Mouse (Mus musculus): ENCODE data around the gene Bdnf. TPM values are rescaled to one million over a fixed set of nuclear protein-coding genes. Genes with fewer than 3 reads are reported as not detected.

Bdnf gene
- polyA plus RNA-seq, 1 experiment, result 10.3 TPM

DNA sequence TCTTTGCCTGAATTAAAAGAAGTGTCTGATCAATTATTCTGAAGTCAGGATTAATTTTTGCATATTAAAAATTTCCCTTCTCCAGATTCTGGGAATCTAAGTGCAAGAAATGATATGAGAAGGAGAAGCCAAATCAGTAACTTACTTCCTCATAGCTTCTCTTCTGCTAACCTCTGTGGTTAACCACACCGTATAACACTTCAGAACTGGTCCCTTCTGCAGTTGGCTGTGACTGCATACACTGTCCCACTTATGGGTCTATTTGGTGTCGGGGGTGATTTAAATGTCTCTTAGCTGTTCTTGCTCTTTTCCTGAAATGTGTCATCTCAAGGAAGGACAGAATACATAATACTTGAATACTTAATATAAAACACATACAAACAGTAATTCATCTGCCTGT is 81.8 kb downstream of the Bdnf start:
- TF ChIP-seq POLR2A (IDR thresholded peaks at IDR 0.05; ENCODE audit: extremely low read depth, insufficient read depth, low read length), result no peak
- no peak for TF ChIP-seq CTCF (IDR thresholded peaks at IDR 0.05; ENCODE audit: extremely low read depth, insufficient read depth, low read length)
- H3K4me1 ChIP-seq (ENCODE audit: control insufficient read depth, insufficient read depth, low read length), result no peaks in the 10 kb centered on the region
- no peak overlapping the region for H3K4me3 ChIP-seq (ENCODE audit: insufficient read depth, low read length)
- H3K27ac ChIP-seq (ENCODE audit: insufficient read depth, low read length), result no peak overlapping the region

DNA sequence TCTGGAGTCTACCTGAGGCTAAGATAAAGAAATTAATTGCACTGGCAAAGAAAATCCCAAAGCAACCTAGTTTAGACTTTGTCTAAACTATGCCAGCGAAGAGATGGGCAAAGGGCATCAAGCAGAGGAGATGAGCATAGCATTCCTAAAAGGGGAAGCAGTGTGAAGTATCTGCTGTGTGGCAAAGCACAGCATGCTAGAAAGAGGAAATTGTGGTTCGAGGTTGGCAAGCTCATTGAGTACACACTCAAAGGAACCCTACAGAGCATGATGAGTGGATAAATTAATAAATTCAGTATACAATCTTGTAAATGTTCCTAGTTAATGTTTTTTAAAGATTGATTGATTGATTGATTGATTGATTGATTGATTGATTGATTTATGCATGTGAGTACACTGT is 92.3 kb downstream of the Bdnf start:
- no peak overlapping the region for H3K4me3 ChIP-seq (ENCODE audit: insufficient read depth, low read length)

DNA sequence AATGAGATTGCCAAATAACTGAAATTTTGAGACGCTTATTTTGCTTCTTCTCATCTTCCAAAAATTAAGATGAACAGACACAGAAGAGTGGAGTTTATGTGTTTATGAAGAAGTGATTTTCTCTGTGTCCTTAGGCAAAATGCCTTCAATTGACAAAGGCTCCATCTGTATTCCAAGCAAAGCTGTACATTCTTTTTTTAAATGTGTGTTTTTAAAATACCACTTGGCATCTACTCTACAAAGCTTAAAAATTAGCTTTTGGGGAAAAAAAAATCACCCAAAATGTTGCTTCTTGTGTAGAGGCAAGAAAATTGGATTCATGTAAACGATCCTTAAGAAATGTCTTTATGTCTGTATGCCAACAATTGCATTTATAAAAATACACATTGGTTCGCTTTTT is 94.3 kb downstream of the Bdnf start:
- TF ChIP-seq CTCF (IDR thresholded peaks at IDR 0.05; ENCODE audit: extremely low read depth, insufficient read depth, low read length), result no peak
- no peak for TF ChIP-seq POLR2A (IDR thresholded peaks at IDR 0.05; ENCODE audit: extremely low read depth, insufficient read depth, low read length)
- Histone ChIP-seq H3K4me3 (ENCODE audit: insufficient read depth, low read length) (no peak overlapping the region), H3K4me1 (ENCODE audit: control insufficient read depth, insufficient read depth, low read length) (no peaks in the 10 kb centered on the region), H3K27ac (ENCODE audit: insufficient read depth, low read length) (no peak overlapping the region)

More for the DNA sequence above, 92.3 kb downstream of the Bdnf start:
- Histone ChIP-seq H3K27ac (ENCODE audit: insufficient read depth, low read length) (no peak overlapping the region), H3K4me1 (ENCODE audit: control insufficient read depth, insufficient read depth, low read length) (no peaks in the 10 kb centered on the region)
- TF ChIP-seq CTCF (IDR thresholded peaks at IDR 0.05; ENCODE audit: extremely low read depth, insufficient read depth, low read length) (no peak), POLR2A (IDR thresholded peaks at IDR 0.05; ENCODE audit: extremely low read depth, insufficient read depth, low read length) (no peak)

GRCm38 (mm10) chr2:109776374-109776773 is 101.9 kb downstream of the Bdnf start:
- TF ChIP-seq CTCF (IDR thresholded peaks at IDR 0.05; ENCODE audit: extremely low read depth, insufficient read depth, low read length) (no peak), POLR2A (IDR thresholded peaks at IDR 0.05; ENCODE audit: extremely low read depth, insufficient read depth, low read length) (no peak)
- no peak overlapping the region for H3K4me3 ChIP-seq (ENCODE audit: insufficient read depth, low read length)
- H3K4me1 ChIP-seq (ENCODE audit: control insufficient read depth, insufficient read depth, low read length), result no peaks in the 10 kb centered on the region
- no peak overlapping the region for H3K27ac ChIP-seq (ENCODE audit: insufficient read depth, low read length)

Other genes with a start within 250 kb of the Bdnf start
- 28.4 and 29.3 TPM in 2 replicates for gene Lin7c, start 216.2 kb downstream of the Bdnf start, polyA plus RNA-seq (2012; rRNA removed)
- 14.6 and 15.4 TPM in 2 replicates for gene Lgr4, start 242.9 kb downstream of the Bdnf start, polyA plus RNA-seq (2012; rRNA removed)

All from cortical plate, adult 2 months (tissue).